Mouse (Mus musculus) hindbrain, embryonic 13.5 days (tissue): Measurements from ENCODE around the gene 1700015F17Rik. TPM values are rescaled to one million over a fixed set of nuclear protein-coding genes. Genes with fewer than 3 reads are reported as not detected.

Source experiments
- ATAC-seq: fragments of 200-750 bp; cut with Nextera tagmentation; 2 replicates; pipeline ENCODE4 v1.8.0; 2017; ENCODE audit warnings: moderate TSS enrichment; ENCODE audit not compliant: low FRiP score
- H3K27ac ChIP-seq: fragments of 300-500 bp; sonication (generic); 2 replicates; pipeline ENCODE4 v1.5.1; 2015; ENCODE audit warnings: inconsistent platforms, mild to moderate bottlenecking, moderate library complexity
- H3K27me3 ChIP-seq: fragments of 300-500 bp; sonication (generic); 2 replicates; pipeline ENCODE4 v1.6.1; 2015; ENCODE audit warnings: mild to moderate bottlenecking, inconsistent platforms
- H3K36me3 ChIP-seq: fragments of 300-500 bp; sonication (generic); 2 replicates; pipeline ENCODE4 v1.6.1; 2015; ENCODE audit warnings: mild to moderate bottlenecking, inconsistent platforms
- H3K4me1 ChIP-seq: fragments of 300-500 bp; sonication (generic); replicated peaks from 2 replicates; pipeline ENCODE4 v1.6.1; 2015; ENCODE audit warnings: inconsistent platforms
- H3K4me2 ChIP-seq: fragments of 300-500 bp; sonication (generic); 2 replicates; pipeline ENCODE4 v1.6.1; 2015; ENCODE audit warnings: inconsistent platforms, mild to moderate bottlenecking, moderate library complexity
- H3K4me3 ChIP-seq: fragments of 300-500 bp; sonication (generic); 2 replicates; pipeline ENCODE4 v1.5.1; 2015; ENCODE audit warnings: mild to moderate bottlenecking, inconsistent platforms
- H3K9ac ChIP-seq: fragments of 300-500 bp; sonication (generic); 2 replicates; pipeline ENCODE4 v1.6.1; 2015; ENCODE audit warnings: mild to moderate bottlenecking, inconsistent platforms
- H3K9me3 ChIP-seq: fragments of 300-500 bp; sonication (generic); 2 replicates; pipeline ENCODE4 v1.6.1; 2016; ENCODE audit warnings: inconsistent platforms
- WGBS: fragments of 180-500 bp; shearing (Covaris S2); methylation state at CpG from one replicate; pipeline ENCODE4 v1.1.7; 2015; 5-methylcytosine and 5-hydroxymethylcytosine counted together
- polyA plus RNA-seq: library from polyadenylated mRNA; unstranded; fragments of >200 nt; fragmentation: Nextera tagmentation; extraction: Ambion mirVana; gene quantifications from 2 replicates; pipeline ENCODE4 v1.2.1, GENCODE M21; 2015

Gene 1700015F17Rik
- polyA plus RNA-seq, 1 experiment from 2014 or later: not detected

GRCm38 (mm10) chr5:5495042-5495441 is 16.1 kb upstream of the 1700015F17Rik start:
- no peak overlapping the region for H3K27ac ChIP-seq
- 90% methylated on average over 4 of the region's 4 CpGs for WGBS
- H3K36me3 ChIP-seq: no peaks in the 10 kb centered on the region
- peak; percentile 53; the same call in 1 of the 2 replicates for ATAC-seq
- no peak overlapping the region for H3K9ac ChIP-seq
- H3K4me2 ChIP-seq: no peak overlapping the region
- no peaks in the 10 kb centered on the region for H3K9me3 ChIP-seq
- peaks cover 3% of the 10 kb centered on the region; the same call in 1 of the 2 replicates for H3K4me1 ChIP-seq
- no peak overlapping the region for H3K4me3 ChIP-seq
- H3K27me3 ChIP-seq: 0 out of 2 replicates have a peak, but pooled peaks cover 9% of the 10 kb centered on the region

- Histone ChIP-seq H3K9ac (no peak overlapping the region), H3K4me1 (peaks cover 3% of the 10 kb centered on the region; the same call in 1 of the 2 replicates), H3K4me3 (no peak overlapping the region), H3K36me3 (no peaks in the 10 kb centered on the region), H3K9me3 (no peaks in the 10 kb centered on the region), H3K4me2 (no peak overlapping the region), H3K27ac (no peak overlapping the region), H3K27me3 (0 out of 2 replicates have a peak, but pooled peaks cover 9% of the 10 kb centered on the region)
- WGBS: 43% methylated on average over 16 of the region's 16 CpGs
- peak; percentile 75 for ATAC-seq
These were observed 15.5 kb upstream of the 1700015F17Rik start for GRCm38 (mm10) chr5:5494269-5495005.

DNA sequence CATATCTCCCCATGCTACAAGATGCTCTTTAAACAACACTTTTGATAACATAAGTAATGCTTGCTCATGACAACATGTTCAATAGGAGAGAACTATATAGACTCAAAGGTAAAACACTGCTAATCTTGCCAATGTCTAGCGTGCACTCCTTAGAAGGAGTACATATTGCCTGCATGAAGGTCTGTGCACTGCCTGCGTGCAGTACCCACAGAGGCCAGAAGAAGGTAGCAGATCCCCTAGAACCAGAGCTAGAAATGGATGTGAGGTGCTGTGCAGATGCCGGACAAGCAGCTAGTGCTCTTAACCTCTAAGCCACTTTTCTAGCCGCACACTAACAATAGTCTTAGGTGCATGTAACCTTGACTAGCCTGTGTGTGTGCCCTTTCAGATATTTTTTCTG is 13.2 kb upstream of the 1700015F17Rik start:
- Histone ChIP-seq H3K27me3 (0 out of 2 replicates have a peak, but pooled peaks cover 9% of the 10 kb centered on the region), H3K4me1 (peaks cover 3% of the 10 kb centered on the region; the same call in 1 of the 2 replicates), H3K9me3 (no peaks in the 10 kb centered on the region), H3K27ac (no peak overlapping the region), H3K9ac (no peak overlapping the region), H3K36me3 (no peaks in the 10 kb centered on the region), H3K4me2 (no peak overlapping the region), H3K4me3 (no peak overlapping the region)
- 91% methylated on average over 4 of the region's 4 CpGs for WGBS
- ATAC-seq: no peak

DNA sequence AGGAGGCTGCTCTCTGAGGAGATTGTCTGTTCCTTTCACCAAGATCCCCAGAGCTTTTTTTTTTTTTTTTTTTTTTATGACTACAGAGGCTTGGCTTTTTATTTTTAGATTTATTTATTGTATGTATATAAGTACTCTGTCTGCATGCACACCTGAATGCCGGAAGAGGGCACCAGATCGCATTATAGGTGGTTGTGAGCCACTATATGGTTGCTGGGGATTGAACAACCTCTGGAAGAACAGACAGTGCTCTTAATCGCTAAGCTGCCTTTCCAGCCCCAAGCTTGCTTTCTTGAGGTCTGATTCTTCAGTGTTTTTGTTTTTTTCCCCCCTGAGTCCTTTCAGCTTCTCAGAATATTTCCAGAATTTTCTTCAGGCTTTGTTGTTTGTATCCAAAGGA is 7.1 kb upstream of the 1700015F17Rik start:
- Histone ChIP-seq H3K27ac (no peak overlapping the region), H3K9ac (no peak overlapping the region), H3K27me3 (no peaks in the 10 kb centered on the region), H3K9me3 (no peaks in the 10 kb centered on the region), H3K4me3 (no peak overlapping the region), H3K4me2 (no peak overlapping the region), H3K36me3 (no peaks in the 10 kb centered on the region), H3K4me1 (no peaks in the 10 kb centered on the region)
- ATAC-seq: no peak
- WGBS: 24% methylated on average over 3 of the region's 3 CpGs

GRCm38 (mm10) chr5:5483254-5483858 is 4.4 kb upstream of the 1700015F17Rik start:
- H3K4me2 ChIP-seq: no peak overlapping the region
- no peak for ATAC-seq
- H3K4me3 ChIP-seq: no peak overlapping the region
- H3K9ac ChIP-seq: no peak overlapping the region
- H3K27me3 ChIP-seq: 0 out of 2 replicates have a peak, but pooled peaks cover 2% of the 10 kb centered on the region
- H3K36me3 ChIP-seq: no peaks in the 10 kb centered on the region
- 65% methylated on average over 9 of the region's 9 CpGs for WGBS
- no peak overlapping the region for H3K27ac ChIP-seq
- no peaks in the 10 kb centered on the region for H3K9me3 ChIP-seq
- no peaks in the 10 kb centered on the region for H3K4me1 ChIP-seq

DNA sequence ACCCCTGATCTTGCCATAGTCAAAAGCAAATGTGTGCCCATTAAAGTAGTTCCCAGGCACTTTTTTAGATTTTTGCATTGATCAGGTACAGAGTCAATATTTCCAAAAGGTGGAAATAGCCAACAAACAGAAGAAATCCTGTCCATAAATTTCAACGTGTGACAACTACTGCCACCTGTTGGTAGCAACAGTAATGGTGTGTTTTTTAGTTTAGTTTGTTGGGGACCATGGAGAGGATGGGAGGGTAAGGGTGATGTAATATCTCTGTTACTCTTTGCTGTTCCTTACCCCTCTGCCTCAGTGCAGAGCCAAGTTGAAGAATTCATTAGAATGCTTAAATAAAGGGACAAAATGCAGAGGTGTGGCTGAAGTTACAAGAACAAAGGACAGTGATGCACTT is 2.7 kb upstream of the 1700015F17Rik start:
- Histone ChIP-seq H3K4me2 (no peak overlapping the region), H3K36me3 (no peaks in the 10 kb centered on the region), H3K4me1 (no peaks in the 10 kb centered on the region), H3K9ac (no peak overlapping the region), H3K9me3 (no peaks in the 10 kb centered on the region), H3K27ac (no peak overlapping the region), H3K27me3 (0 out of 2 replicates have a peak, but pooled peaks cover 2% of the 10 kb centered on the region), H3K4me3 (no peak overlapping the region)
- 6% methylated on average over 1 of the region's 1 CpGs for WGBS
- 0 out of 2 replicates have a peak, but pooled peaks have one; percentile 39 for ATAC-seq

DNA sequence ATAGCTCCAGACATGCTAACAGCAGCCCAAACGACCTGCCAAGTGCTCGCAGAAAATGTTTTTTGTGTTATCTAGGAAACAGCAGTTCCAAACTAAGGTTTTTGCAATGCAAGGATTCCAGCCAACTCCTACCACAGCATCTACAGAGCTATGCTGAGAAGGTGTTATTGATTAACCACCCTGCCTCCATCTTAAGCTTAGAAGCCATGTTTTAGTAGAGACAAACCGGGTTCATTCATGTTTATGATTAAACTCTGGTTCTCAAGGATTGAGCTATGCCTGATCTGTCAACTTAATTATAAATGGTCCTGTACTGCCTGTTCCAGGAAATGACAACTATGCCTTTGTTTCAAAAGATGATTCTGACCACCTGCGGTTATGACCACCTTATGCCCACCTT is 2.8 kb downstream of the 1700015F17Rik start:
- Histone ChIP-seq H3K36me3 (no peaks in the 10 kb centered on the region), H3K9me3 (no peaks in the 10 kb centered on the region), H3K4me1 (no peaks in the 10 kb centered on the region), H3K27me3 (0 out of 2 replicates have a peak, but pooled peaks cover 2% of the 10 kb centered on the region), H3K27ac (no peak overlapping the region), H3K9ac (no peak overlapping the region), H3K4me3 (no peak overlapping the region), H3K4me2 (no peak overlapping the region)
- ATAC-seq: no peak
- WGBS: 93% methylated on average over 4 of the region's 4 CpGs

- WGBS: 73% methylated on average over 1 of the region's 1 CpGs
These were observed 13.7 kb downstream of the 1700015F17Rik start for GRCm38 (mm10) chr5:5465256-5465655.

DNA sequence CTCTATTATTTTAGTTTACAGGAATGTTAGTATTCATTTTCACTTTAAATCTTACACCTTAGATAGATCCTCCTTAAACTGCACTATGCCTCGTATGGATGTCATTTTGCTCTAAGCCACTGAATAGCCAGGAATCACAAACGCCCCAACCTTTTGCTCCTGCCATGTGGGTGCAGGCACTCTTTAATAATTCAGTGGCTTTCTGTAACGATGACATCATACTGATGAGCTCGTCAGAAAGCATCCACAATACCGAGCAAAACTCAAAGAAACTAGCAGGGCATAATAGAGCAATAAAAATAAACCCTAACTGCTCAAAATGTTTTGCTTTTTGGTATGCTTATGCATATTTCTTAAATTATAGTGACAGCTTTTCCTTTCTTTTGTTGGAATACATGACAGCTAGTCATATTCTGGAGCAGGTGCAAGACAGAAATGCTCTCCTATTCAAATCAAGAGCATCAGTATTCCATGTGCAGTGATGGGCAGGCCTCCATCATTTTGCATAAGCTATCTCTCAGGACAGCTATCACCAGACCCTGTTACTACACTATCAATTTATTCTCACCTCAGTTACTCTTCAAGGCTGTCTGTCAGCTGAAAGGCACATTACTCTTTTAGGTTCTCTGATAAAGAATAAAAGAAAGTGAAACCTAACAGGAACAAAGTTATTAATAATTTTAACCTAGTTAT is 47.1 kb downstream of the 1700015F17Rik start:
- peak; percentile 73 for ATAC-seq
- H3K9me3 ChIP-seq: no peaks in the 10 kb centered on the region
- 0 out of 2 replicates have a peak overlapping the region, but pooled peaks have one; percentile 6 for H3K27ac ChIP-seq
- H3K9ac ChIP-seq: no peak overlapping the region
- 41% methylated on average over 5 of the region's 5 CpGs for WGBS
- no peaks in the 10 kb centered on the region for H3K4me1 ChIP-seq
- no peaks in the 10 kb centered on the region for H3K27me3 ChIP-seq
- H3K4me2 ChIP-seq: no peak overlapping the region
- H3K36me3 ChIP-seq: no peaks in the 10 kb centered on the region
- no peak overlapping the region for H3K4me3 ChIP-seq

More at GRCm38 (mm10) chr5:5465256-5465655, 13.7 kb downstream of the 1700015F17Rik start:
- H3K4me2 ChIP-seq: no peak overlapping the region
- H3K27me3 ChIP-seq: no peaks in the 10 kb centered on the region
- no peak overlapping the region for H3K9ac ChIP-seq
- H3K36me3 ChIP-seq: no peaks in the 10 kb centered on the region
- H3K4me3 ChIP-seq: no peak overlapping the region
- H3K9me3 ChIP-seq: no peaks in the 10 kb centered on the region
- no peak for ATAC-seq
- H3K4me1 ChIP-seq: no peaks in the 10 kb centered on the region
- no peak overlapping the region for H3K27ac ChIP-seq

- Histone ChIP-seq H3K4me3 (no peak overlapping the region), H3K4me2 (no peak overlapping the region), H3K9ac (no peak overlapping the region), H3K27me3 (no peaks in the 10 kb centered on the region), H3K4me1 (no peaks in the 10 kb centered on the region), H3K36me3 (no peaks in the 10 kb centered on the region), H3K9me3 (no peaks in the 10 kb centered on the region), H3K27ac (no peak overlapping the region)
- 84% methylated on average over 6 of the region's 6 CpGs for WGBS
- ATAC-seq: no peak
These were observed 55.2 kb downstream of the 1700015F17Rik start for GRCm38 (mm10) chr5:5423723-5424171.

DNA sequence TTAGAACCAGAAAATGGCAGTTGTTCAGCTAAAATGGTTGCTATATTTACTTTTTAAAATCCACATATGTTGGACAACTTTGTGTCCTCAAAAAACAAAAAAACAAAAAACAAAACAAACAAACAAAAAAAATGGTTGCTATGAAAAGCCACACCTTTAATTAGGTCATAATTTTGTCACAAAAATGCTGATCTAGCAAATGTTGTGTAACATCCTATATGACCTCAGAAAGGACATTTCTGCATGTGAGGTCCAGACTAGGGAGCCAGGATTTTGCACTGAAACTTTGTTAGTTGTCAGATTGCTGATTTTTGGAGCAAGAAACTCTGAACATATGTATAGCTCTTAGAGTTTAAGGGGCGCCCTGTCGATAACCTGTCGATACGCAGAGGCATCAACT is 55.9 kb downstream of the 1700015F17Rik start:
- H3K36me3 ChIP-seq: no peaks in the 10 kb centered on the region
- no peak overlapping the region for H3K9ac ChIP-seq
- H3K4me2 ChIP-seq: no peak overlapping the region
- no peak overlapping the region for H3K27ac ChIP-seq
- H3K27me3 ChIP-seq: no peaks in the 10 kb centered on the region
- ATAC-seq: no peak
- H3K4me3 ChIP-seq: no peak overlapping the region
- no peaks in the 10 kb centered on the region for H3K4me1 ChIP-seq
- 95% methylated on average over 4 of the region's 4 CpGs for WGBS
- no peaks in the 10 kb centered on the region for H3K9me3 ChIP-seq

- no peak for ATAC-seq
- Histone ChIP-seq H3K9ac (no peak overlapping the region), H3K27ac (no peak overlapping the region), H3K9me3 (no peaks in the 10 kb centered on the region), H3K36me3 (no peaks in the 10 kb centered on the region), H3K4me3 (no peak overlapping the region), H3K4me2 (no peak overlapping the region), H3K27me3 (no peaks in the 10 kb centered on the region), H3K4me1 (no peaks in the 10 kb centered on the region)
- 90% methylated on average over 2 of the region's 2 CpGs for WGBS
These were observed 57.5 kb downstream of the 1700015F17Rik start for GRCm38 (mm10) chr5:5421439-5421838.
